Mouse (Mus musculus) lung, embryonic 14.5 days (tissue): ENCODE results near the gene Olfr262. TPM values are rescaled to one million over a fixed set of nuclear protein-coding genes. Genes with fewer than 3 reads are reported as not detected.
"Not testable (repeated sequence)": the region's sequence is repeated elsewhere in the genome, so short reads cannot be mapped to it uniquely, and the experiment has no call there.

Experiments
- ATAC-seq: fragments of 200-750 bp; cut with Nextera tagmentation; 2 replicates; pipeline ENCODE4 v1.8.0; 2017; ENCODE audit warnings: mild to moderate bottlenecking, moderate TSS enrichment, moderate library complexity; ENCODE audit not compliant: insufficient read depth
- DNase-seq: peaks from one replicate; pipeline ENCODE4 v3.0.0-alpha.2; 2015
- H3K27ac ChIP-seq: fragments of 300-500 bp; sonication (generic); 2 replicates; pipeline ENCODE4 v1.5.1; 2014; ENCODE audit warnings: low read depth, mild to moderate bottlenecking, moderate library complexity
- H3K27me3 ChIP-seq: fragments of 300-500 bp; sonication (generic); 2 replicates; pipeline ENCODE4 v1.6.1; 2014; ENCODE audit warnings: low read length, control low read depth; ENCODE audit not compliant: insufficient read depth
- H3K36me3 ChIP-seq: fragments of 300-500 bp; sonication (generic); 2 replicates; pipeline ENCODE4 v1.6.1; 2014; ENCODE audit warnings: control low read depth; ENCODE audit not compliant: insufficient read depth
- H3K4me1 ChIP-seq: fragments of 300-500 bp; sonication (generic); 2 replicates; pipeline ENCODE4 v1.6.1; 2014; ENCODE audit warnings: antibody characterized with exemption, control low read depth; ENCODE audit not compliant: insufficient read depth
- H3K4me2 ChIP-seq: fragments of 300-500 bp; sonication (generic); 2 replicates; pipeline ENCODE4 v1.6.1; 2014; ENCODE audit warnings: mild to moderate bottlenecking
- H3K4me3 ChIP-seq: fragments of 300-500 bp; sonication (generic); 2 replicates; pipeline ENCODE4 v1.5.1; 2014; ENCODE audit warnings: low read depth, low read length
- H3K9ac ChIP-seq: fragments of 300-500 bp; sonication (generic); 2 replicates; pipeline ENCODE4 v1.6.1; 2014
- H3K9me3 ChIP-seq: fragments of 300-500 bp; sonication (generic); 2 replicates; pipeline ENCODE4 v1.6.1; 2016; ENCODE audit warnings: low read depth, low read length, control low read depth
- CTCF ChIP-seq: IDR thresholded peaks from 2 replicates; pipeline ENCODE4 v1.5.1; 2016; ENCODE audit warnings: antibody characterized with exemption, low read depth
- WGBS: fragments of 180-500 bp; shearing (Covaris S2); extraction: QIAGEN DNeasy Blood & Tissue Kit; methylation state at CpG from one replicate; pipeline ENCODE4 v1.1.7; 2014; 5-methylcytosine and 5-hydroxymethylcytosine counted together
- polyA plus RNA-seq: library from polyadenylated mRNA; unstranded; fragments of >200 nt; fragmentation: Nextera tagmentation; extraction: Ambion mirVana; gene quantifications from 2 replicates; pipeline ENCODE4 v1.2.1, GENCODE M21; 2014

Olfr262 gene
- not detected in 2 replicates for polyA plus RNA-seq

DNA sequence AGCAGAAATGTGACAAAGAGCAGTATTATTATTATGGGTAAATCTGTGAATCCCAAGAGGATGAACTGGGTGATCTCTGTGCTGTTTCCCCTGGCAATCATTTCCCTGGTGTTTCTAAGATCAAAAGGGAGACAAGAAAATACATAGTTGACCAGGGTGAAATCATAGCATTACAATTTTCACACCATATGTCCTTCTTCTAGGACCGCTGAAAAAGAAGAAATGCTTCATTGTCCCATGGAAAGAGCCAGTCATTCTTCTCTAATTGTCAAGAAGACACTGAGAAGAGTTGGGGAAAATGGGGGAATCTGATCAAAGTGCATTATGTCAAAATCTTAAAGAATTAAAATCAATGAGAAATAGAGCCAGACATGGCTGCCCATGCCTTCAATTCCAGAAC is at the start of gene Olfr262:
Gene Olfr262 (minus strand): TSS at position 101 of the 400 bp plus-strand sequence.
- Histone ChIP-seq H3K9me3 (no peaks in the 10 kb centered on the region), H3K4me1 (no peaks in the 10 kb centered on the region), H3K4me3 (no peak within 1 kb of the TSS), H3K27ac (no peak within 1 kb of the TSS), H3K27me3 (no peaks in the 10 kb centered on the region), H3K36me3 (no peaks in the 10 kb centered on the region), H3K4me2 (no peak within 1 kb of the TSS), H3K9ac (no peak within 1 kb of the TSS)
- no peak for ATAC-seq
- no peak for DNase-seq
- TF ChIP-seq CTCF = no peak
- 63% methylated on average over 1 of the region's 1 CpGs for WGBS

DNA sequence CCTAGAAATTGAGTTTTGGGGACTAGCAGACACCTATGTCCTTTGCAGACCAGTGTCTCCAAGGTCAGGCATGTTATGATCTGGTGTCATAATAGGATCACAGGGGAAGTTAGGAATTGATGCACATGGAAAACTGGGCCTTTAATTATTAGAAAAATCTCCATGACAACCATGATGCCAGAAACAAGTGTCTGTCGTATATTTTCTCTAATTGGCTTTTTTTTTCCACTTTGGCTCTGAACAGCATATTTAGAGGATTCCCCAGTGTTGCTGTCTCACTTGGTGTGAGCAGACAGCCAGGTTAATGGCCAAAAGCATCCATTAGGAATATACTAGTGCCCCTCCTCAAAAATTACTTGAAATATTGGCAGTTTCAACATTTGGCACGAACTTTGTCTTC is 38.1 kb upstream of the Olfr262 start, which contains the start of gene Olfr1434:
Gene Olfr1434 (plus strand): TSS at position 301 of the 400 bp plus-strand sequence.
- TF ChIP-seq CTCF = no peak
- no peak within 1 kb of the TSS for H3K4me2 ChIP-seq
- no peaks in the 10 kb centered on the region for H3K9me3 ChIP-seq
- DNase-seq = no peak
- H3K36me3 ChIP-seq = no peaks in the 10 kb centered on the region
- ATAC-seq = no peak
- no peak within 1 kb of the TSS for H3K9ac ChIP-seq
- H3K4me1 ChIP-seq = no peaks in the 10 kb centered on the region
- no peak within 1 kb of the TSS for H3K4me3 ChIP-seq
- WGBS = 56% methylated on average over 2 of the region's 2 CpGs
- H3K27ac ChIP-seq = no peak within 1 kb of the TSS
- no peaks in the 10 kb centered on the region for H3K27me3 ChIP-seq

DNA sequence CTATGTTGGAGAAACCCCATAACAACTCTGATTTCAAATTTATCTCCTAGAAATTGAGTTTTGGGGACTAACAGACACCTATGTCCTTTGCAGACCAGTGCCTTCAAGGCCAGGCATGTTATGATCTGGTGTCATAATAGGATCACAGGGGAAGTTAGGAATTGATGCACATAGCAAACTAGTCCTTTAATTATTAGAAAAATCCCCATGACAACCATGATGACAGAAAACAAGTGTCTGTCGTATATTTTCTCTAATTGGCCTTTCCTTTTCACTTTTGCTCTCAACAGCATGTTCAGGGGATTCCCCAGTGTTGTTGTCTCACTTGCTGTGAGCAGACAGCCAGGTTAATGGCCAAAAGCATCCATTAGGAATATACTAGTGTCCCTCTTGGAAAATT is 19.3 kb upstream of the Olfr262 start, which contains the start of gene Olfr235:
Gene Olfr235 (plus strand): TSS at position 301 of the 400 bp plus-strand sequence.
- no peaks in the 10 kb centered on the region for H3K9me3 ChIP-seq
- 55% methylated on average over 1 of the region's 1 CpGs for WGBS

DNA sequence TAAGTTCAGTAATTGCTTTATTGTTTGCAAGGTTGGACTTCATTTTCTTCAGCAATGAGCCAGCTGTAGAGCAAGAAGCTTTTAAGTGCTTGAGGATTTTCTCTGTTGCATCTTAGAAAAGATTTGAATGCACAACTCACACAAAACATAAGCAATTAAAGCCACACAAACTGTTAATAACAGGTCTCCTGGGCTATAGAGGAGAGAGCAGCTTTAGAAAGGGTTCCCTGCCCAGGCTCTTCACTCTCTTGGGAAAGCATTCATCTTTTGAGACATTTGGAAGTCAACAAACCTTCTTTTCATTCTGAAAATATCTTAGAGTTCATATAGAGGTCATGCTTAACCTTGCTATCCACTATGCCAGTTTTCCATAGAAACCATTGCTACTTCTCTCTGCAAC is 9.0 kb downstream of the Olfr262 start, which contains the start of gene Olfr1432:
Gene Olfr1432 (minus strand): TSS at position 101 of the 400 bp plus-strand sequence.
- not testable (repeated sequence) for DNase-seq, H3K9me3 ChIP-seq, ATAC-seq, H3K27me3 ChIP-seq, H3K27ac ChIP-seq, H3K4me3 ChIP-seq, H3K4me2 ChIP-seq, H3K9ac ChIP-seq, H3K36me3 ChIP-seq, H3K4me1 ChIP-seq

More for the DNA sequence above, 19.3 kb upstream of the Olfr262 start, which contains the start of gene Olfr235:
- ATAC-seq (no peak), DNase-seq (no peak)
- H3K9ac ChIP-seq = no peak within 1 kb of the TSS
- TF ChIP-seq CTCF = no peak
- no peak within 1 kb of the TSS for H3K27ac ChIP-seq
- H3K4me3 ChIP-seq = no peak within 1 kb of the TSS
- no peaks in the 10 kb centered on the region for H3K27me3 ChIP-seq
- H3K36me3 ChIP-seq = no peaks in the 10 kb centered on the region
- H3K4me1 ChIP-seq = no peaks in the 10 kb centered on the region
- H3K4me2 ChIP-seq = no peak within 1 kb of the TSS

DNA sequence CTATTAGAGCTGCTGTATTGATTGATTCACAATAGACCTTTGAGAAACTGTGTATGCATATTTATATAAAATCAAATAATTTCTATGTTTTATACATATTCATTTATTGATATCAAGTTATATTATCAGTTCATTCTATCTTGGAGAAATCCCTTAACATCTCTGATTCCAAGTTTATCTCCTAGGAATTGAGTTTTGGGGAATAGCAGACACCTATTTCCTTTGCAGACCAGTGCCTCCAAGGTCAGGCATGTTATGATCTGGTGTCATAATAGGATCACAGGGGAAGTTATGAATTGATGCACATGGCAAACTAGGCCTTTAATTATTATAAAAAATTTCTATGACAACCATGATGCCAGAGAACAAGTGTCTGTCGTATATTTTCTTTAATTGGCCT is 41.1 kb downstream of the Olfr262 start, which contains the start of gene Olfr1431:
Gene Olfr1431 (plus strand): TSS at position 301 of the 400 bp plus-strand sequence.
- 62% methylated on average over 1 of the region's 1 CpGs for WGBS
- no peak for TF ChIP-seq CTCF
- ATAC-seq = no peak

DNA sequence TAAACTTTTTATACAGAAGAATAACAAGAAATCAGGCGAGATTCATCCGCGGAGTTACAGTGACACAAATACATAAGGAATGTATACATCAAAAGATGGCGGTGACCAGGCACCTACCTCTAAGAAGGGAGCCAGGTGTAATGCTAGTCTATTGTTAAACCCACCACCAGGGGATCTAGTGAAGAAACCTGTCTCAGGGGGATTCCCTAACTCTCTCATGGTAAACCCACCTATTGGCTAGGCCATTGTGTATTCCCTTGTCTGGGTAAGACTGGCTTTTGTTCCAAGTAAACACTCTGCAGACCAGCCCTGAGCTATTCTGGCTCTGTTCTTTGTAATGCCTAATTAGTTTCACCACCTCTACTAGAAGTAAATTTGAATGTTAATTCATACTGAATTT is 42.4 kb downstream of the Olfr262 start:
- H3K27me3 ChIP-seq, H3K4me2 ChIP-seq, H3K36me3 ChIP-seq, H3K9ac ChIP-seq, H3K9me3 ChIP-seq, DNase-seq, H3K4me1 ChIP-seq, ATAC-seq, H3K4me3 ChIP-seq, H3K27ac ChIP-seq: not testable (repeated sequence)
- WGBS = 84% methylated on average over 4 of the region's 4 CpGs

More for the DNA sequence above, 41.1 kb downstream of the Olfr262 start, which contains the start of gene Olfr1431:
- Histone ChIP-seq H3K27ac (no peak within 1 kb of the TSS), H3K36me3 (no peaks in the 10 kb centered on the region), H3K4me2 (no peak within 1 kb of the TSS), H3K27me3 (no peaks in the 10 kb centered on the region), H3K9me3 (no peaks in the 10 kb centered on the region), H3K4me3 (no peak within 1 kb of the TSS), H3K9ac (no peak within 1 kb of the TSS), H3K4me1 (no peaks in the 10 kb centered on the region)
- no peak for DNase-seq

Other genes starting within 250 kb of the Olfr262 start
- not detected in 2 replicates for gene Olfr1423, start 200.3 kb downstream of the Olfr262 start, polyA plus RNA-seq
- not detected in 2 replicates for gene Olfr1424, start 179.0 kb downstream of the Olfr262 start, polyA plus RNA-seq
- gene Olfr1425, start 163.9 kb downstream of the Olfr262 start, polyA plus RNA-seq = not detected in 2 replicates
- not detected in 2 replicates for gene Olfr1426, start 149.6 kb downstream of the Olfr262 start, polyA plus RNA-seq
- not detected in 2 replicates for gene Olfr1427, start 138.3 kb downstream of the Olfr262 start, polyA plus RNA-seq
- gene Olfr1428, start 125.8 kb downstream of the Olfr262 start, polyA plus RNA-seq = not detected in 2 replicates
- not detected in 2 replicates for gene Olfr76, start 118.5 kb downstream of the Olfr262 start, polyA plus RNA-seq
- not detected in 2 replicates for gene Olfr1555-ps1, start 71.5 kb downstream of the Olfr262 start, polyA plus RNA-seq
- not detected in 2 replicates for gene Olfr1431, start 41.0 kb downstream of the Olfr262 start, polyA plus RNA-seq
- gene Olfr1432, start 9.1 kb downstream of the Olfr262 start, polyA plus RNA-seq = not detected in 2 replicates
- not detected in 2 replicates for gene Olfr235, start 19.4 kb upstream of the Olfr262 start, polyA plus RNA-seq
- not detected in 2 replicates for gene Olfr1434, start 38.2 kb upstream of the Olfr262 start, polyA plus RNA-seq
- gene Olfr1436, start 57.5 kb upstream of the Olfr262 start, polyA plus RNA-seq = not detected in 2 replicates
- not detected in 2 replicates for gene Olfr1437, start 83.4 kb upstream of the Olfr262 start, polyA plus RNA-seq
- not detected in 2 replicates for gene Olfr1438-ps1, start 94.3 kb upstream of the Olfr262 start, polyA plus RNA-seq
- not detected in 2 replicates for gene Olfr1440, start 145.6 kb upstream of the Olfr262 start, polyA plus RNA-seq
- not detected in 2 replicates for gene Olfr1441, start 175.8 kb upstream of the Olfr262 start, polyA plus RNA-seq
- gene Pfpl, start 186.2 kb upstream of the Olfr262 start, polyA plus RNA-seq = not detected in 2 replicates
- 0.63 and 0.76 TPM in 2 replicates for gene Mpeg1, start 219.1 kb upstream of the Olfr262 start, polyA plus RNA-seq